Mouse (Mus musculus): ENCODE measurements around the gene Kcnip1. TPM values are rescaled to one million over a fixed set of nuclear protein-coding genes. Genes with fewer than 3 reads are reported as not detected.

Gene Kcnip1
- polyA plus RNA-seq, 1 experiment from 2014 or later, result 0.16 TPM

DNA sequence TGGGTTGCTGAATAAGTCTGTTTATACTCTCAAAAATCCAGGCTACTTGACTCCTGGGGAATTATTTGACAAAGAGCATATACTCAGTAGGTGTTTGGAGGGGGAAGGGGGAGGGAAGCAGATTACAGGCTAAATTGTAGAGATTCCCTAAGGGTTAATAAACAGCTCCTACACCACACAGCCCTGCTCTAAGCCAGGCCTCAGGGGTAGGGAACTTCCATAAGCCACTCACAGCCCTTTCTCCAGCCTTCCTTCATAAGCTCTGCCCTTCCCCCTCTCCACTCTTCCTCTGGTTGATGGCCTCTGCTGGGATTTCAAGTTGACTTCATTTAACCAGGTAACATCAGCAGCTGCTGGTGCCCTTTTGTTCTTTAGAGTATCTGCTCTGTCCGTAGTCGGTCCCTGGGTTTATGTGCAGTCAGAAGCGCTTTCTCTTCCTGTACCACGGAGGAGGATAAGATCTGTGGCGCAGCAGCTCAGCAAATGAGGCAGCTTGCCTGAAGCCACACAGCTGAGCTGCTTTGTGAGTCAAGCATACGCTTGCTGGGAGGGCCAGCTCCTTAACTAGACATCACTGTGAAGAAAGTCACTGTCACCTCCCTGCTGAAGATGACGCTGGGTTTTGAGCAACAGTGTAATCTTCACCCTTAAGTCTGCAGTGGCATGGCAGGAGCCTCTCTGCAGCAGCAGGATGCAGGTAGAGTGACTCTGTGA, 54.2 kb downstream of the Kcnip1 start:
- Histone ChIP-seq H3K27ac (replicated peaks) (no peak overlapping the region), H3K27me3 (no peaks in the 10 kb centered on the region), H3K4me1 (replicated peaks) (no peaks in the 10 kb centered on the region), H3K9me3 (replicated peaks) (no peaks in the 10 kb centered on the region), H3K36me3 (replicated peaks) (no peaks in the 10 kb centered on the region), H3K4me2 (no peak overlapping the region), H3K4me3 (replicated peaks) (no peak overlapping the region), H3K9ac (no peak overlapping the region)
- no peak for ATAC-seq (ENCODE audit: insufficient read depth)
- 19% methylated on average over 7 of the region's 7 CpGs for WGBS (ENCODE audit: insufficient replicate concordance)

- H3K27ac ChIP-seq (replicated peaks), result no peak overlapping the region
- H3K4me2 ChIP-seq, result no peak overlapping the region
- no peaks in the 10 kb centered on the region for H3K27me3 ChIP-seq
- no peaks in the 10 kb centered on the region for H3K9me3 ChIP-seq (replicated peaks)
- no peak overlapping the region for H3K4me3 ChIP-seq (replicated peaks)
- no peaks in the 10 kb centered on the region for H3K36me3 ChIP-seq (replicated peaks)
- no peaks in the 10 kb centered on the region for H3K4me1 ChIP-seq (replicated peaks)
- no peak for ATAC-seq (ENCODE audit: insufficient read depth)
- WGBS (ENCODE audit: insufficient replicate concordance), result 58% methylated on average over 8 of the region's 8 CpGs
- no peak overlapping the region for H3K9ac ChIP-seq
Measured at GRCm38 (mm10) chr11:33937641-33938040, 55.3 kb downstream of the Kcnip1 start.

DNA sequence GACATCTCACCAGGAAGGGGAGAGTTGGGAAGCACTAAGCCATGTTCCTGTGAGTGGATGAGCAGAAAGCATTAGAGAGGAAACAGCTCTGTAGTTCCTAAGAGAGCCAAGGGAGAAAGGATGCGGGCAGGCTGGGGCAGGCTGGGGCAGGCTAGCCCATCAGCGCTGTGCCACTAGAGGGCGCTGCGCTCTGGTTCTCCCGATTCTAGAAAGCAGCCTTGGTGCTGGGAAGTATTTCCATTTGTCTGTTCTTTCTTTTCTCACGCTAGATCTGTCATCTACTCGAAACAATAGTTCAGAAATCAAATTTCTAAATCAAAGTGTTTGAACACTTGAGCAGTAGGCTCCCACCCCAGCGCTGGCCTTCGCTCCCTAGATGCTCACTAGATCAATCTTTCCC, 58.7 kb downstream of the Kcnip1 start:
- no peak overlapping the region for H3K9ac ChIP-seq
- ATAC-seq (ENCODE audit: insufficient read depth), result no peak
- H3K36me3 ChIP-seq (replicated peaks), result no peaks in the 10 kb centered on the region
- H3K4me1 ChIP-seq (replicated peaks), result peaks cover 8% of the 10 kb centered on the region
- WGBS (ENCODE audit: insufficient replicate concordance), result 60% methylated on average over 9 of the region's 9 CpGs
- H3K27ac ChIP-seq (replicated peaks), result no peak overlapping the region
- H3K4me2 ChIP-seq, result no peak overlapping the region
- H3K27me3 ChIP-seq, result no peaks in the 10 kb centered on the region
- H3K9me3 ChIP-seq (replicated peaks), result no peaks in the 10 kb centered on the region
- H3K4me3 ChIP-seq (replicated peaks), result no peak overlapping the region

DNA sequence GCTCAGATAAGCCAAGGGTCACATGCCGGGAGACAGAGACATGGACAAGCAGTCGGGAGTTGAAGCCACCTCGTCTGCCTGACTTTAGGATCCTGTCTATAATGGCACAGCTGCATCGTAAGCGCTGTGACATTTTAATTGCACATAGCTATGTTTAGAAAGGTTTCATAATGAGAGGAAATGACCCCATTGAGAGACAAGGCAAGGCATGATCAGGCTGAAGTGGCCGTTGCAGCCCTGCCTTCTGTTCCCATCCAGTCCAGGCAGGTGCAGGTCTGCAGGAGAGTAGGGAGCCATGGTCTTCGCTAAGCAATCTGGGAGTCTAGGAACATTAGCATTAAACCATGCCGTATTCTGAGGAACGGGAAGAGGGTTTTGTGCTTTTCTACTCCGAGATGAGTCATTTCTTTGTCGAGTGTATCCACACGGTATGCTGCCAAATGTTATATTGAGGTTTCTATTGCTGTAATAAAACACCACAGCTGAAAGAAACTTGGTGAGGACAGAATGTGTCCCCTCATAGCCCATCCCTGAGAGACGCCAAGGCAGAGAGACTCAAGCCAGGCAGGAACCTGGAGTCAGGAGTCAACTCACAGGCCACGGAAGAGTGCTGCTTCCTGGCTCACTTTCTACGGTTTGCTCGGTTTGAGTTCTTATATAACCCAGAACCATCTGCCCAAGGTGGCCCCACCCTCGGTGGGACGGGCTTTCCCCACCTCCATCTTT, 60.4 kb downstream of the Kcnip1 start:
- H3K27ac ChIP-seq (replicated peaks), result no peak overlapping the region
- no peak for ATAC-seq (ENCODE audit: insufficient read depth)
- H3K9me3 ChIP-seq (replicated peaks), result no peaks in the 10 kb centered on the region
- no peaks in the 10 kb centered on the region for H3K36me3 ChIP-seq (replicated peaks)
- WGBS (ENCODE audit: insufficient replicate concordance), result 35% methylated on average over 18 of the region's 18 CpGs
- H3K9ac ChIP-seq, result no peak overlapping the region
- H3K4me1 ChIP-seq (replicated peaks), result peaks cover 8% of the 10 kb centered on the region
- peak overlapping the region; percentile 13; the same call in 1 of the 2 replicates for H3K4me2 ChIP-seq
- H3K27me3 ChIP-seq, result no peaks in the 10 kb centered on the region
- H3K4me3 ChIP-seq (replicated peaks), result no peak overlapping the region

DNA sequence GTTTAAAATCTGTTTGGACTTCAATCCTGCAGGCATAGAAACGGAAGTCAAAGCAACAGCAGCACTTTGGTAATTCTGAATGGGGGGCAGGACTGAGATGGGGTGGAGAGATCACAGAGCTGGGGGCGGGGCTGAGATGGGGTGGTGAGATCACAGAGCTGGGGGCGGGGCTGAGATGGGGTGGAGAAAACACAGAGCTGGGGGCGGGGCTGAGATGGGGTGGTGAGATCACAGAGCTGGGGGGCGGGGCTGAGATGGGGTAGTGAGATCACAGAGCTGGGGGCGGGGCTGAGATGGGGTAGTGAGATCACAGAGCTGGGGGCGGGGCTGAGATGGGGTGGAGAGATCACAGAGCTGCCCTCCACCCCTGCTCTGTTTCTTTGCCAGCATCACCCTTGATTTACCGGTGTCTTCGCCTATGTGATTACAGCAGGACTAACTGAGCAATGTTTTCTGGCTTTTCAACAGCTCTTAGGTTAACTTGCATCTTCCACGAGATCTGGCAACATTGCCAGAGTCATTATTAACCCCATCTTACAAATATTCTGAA, 61.0 kb downstream of the Kcnip1 start:
- Histone ChIP-seq H3K36me3 (replicated peaks) (no peaks in the 10 kb centered on the region), H3K4me1 (replicated peaks) (peaks cover 8% of the 10 kb centered on the region), H3K27ac (replicated peaks) (no peak overlapping the region), H3K4me2 (peak overlapping the region; percentile 13; the same call in 1 of the 2 replicates), H3K4me3 (replicated peaks) (no peak overlapping the region), H3K9me3 (replicated peaks) (no peaks in the 10 kb centered on the region), H3K9ac (no peak overlapping the region), H3K27me3 (no peaks in the 10 kb centered on the region)
- no peak for ATAC-seq (ENCODE audit: insufficient read depth)
- whole genome bisulfite sequencing (ENCODE audit: insufficient replicate concordance), result 6% methylated on average over 10 of the region's 10 CpGs

- Histone ChIP-seq H3K27ac (replicated peaks) (no peak overlapping the region), H3K4me3 (replicated peaks) (no peak overlapping the region), H3K9ac (no peak overlapping the region), H3K4me2 (no peak overlapping the region), H3K36me3 (replicated peaks) (no peaks in the 10 kb centered on the region), H3K27me3 (no peaks in the 10 kb centered on the region), H3K4me1 (replicated peaks) (peaks cover 8% of the 10 kb centered on the region), H3K9me3 (replicated peaks) (no peaks in the 10 kb centered on the region)
- WGBS (ENCODE audit: insufficient replicate concordance), result 69% methylated on average over 11 of the region's 11 CpGs
- ATAC-seq (ENCODE audit: insufficient read depth), result no peak
Measured at GRCm38 (mm10) chr11:33929412-33929811, 63.5 kb downstream of the Kcnip1 start.

GRCm38 (mm10) chr11:33928658-33929057, 64.3 kb downstream of the Kcnip1 start:
- 30% methylated on average over 7 of the region's 7 CpGs for WGBS (ENCODE audit: insufficient replicate concordance)
- Histone ChIP-seq H3K4me1 (replicated peaks) (peaks cover 8% of the 10 kb centered on the region), H3K9me3 (replicated peaks) (no peaks in the 10 kb centered on the region), H3K4me2 (no peak overlapping the region), H3K9ac (no peak overlapping the region), H3K27me3 (no peaks in the 10 kb centered on the region), H3K27ac (replicated peaks) (no peak overlapping the region), H3K4me3 (replicated peaks) (no peak overlapping the region), H3K36me3 (replicated peaks) (no peaks in the 10 kb centered on the region)
- ATAC-seq (ENCODE audit: insufficient read depth), result no peak

DNA sequence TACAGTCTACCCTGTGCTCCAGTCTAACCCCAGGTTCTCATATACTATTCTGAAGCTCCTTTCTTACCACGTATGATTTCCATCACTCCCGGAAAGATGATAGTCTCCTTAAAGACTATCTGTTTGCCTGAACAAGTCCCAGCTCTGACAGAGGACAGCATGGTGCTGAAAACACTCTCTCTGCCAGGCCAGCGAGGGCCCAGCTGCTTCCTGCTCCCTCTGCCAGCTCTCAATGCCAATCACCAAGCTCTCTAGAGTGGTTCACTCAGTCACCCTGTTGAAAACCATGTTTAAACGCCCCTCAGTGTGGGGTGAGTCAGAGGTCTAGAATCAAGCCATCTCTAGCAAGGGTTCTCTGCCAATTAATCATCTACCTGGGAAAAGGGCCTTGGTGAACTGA, 65.1 kb downstream of the Kcnip1 start:
- no peak overlapping the region for H3K4me2 ChIP-seq
- H3K36me3 ChIP-seq (replicated peaks), result no peaks in the 10 kb centered on the region
- peaks cover 8% of the 10 kb centered on the region for H3K4me1 ChIP-seq (replicated peaks)
- no peak overlapping the region for H3K4me3 ChIP-seq (replicated peaks)
- H3K9me3 ChIP-seq (replicated peaks), result no peaks in the 10 kb centered on the region
- H3K27me3 ChIP-seq, result no peaks in the 10 kb centered on the region
- 54% methylated on average over 4 of the region's 4 CpGs for WGBS (ENCODE audit: insufficient replicate concordance)
- no peak overlapping the region for H3K27ac ChIP-seq (replicated peaks)
- ATAC-seq (ENCODE audit: insufficient read depth), result no peak
- H3K9ac ChIP-seq, result no peak overlapping the region

DNA sequence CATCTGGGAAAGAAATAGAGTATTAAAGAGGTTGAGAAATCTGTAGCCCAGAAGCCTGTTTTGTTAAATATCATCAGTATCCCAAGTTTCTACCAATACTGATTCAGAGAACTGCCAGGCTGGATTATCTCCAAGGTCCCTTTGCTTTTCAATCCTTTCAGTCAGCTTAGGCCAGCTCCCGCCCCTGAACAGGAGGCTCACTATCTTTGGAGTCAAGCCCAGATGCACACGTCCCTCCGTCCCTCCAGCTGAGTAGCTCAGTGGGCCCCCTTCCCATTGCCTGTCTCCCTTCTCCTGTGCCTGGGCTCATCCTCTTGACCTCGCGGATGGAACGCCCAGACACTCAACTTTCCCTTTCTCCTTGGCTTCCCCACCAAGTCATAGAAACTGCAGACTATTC, 65.6 kb downstream of the Kcnip1 start:
- Histone ChIP-seq H3K4me1 (replicated peaks) (peaks cover 5% of the 10 kb centered on the region), H3K9me3 (replicated peaks) (no peaks in the 10 kb centered on the region), H3K27ac (replicated peaks) (no peak overlapping the region), H3K4me2 (no peak overlapping the region), H3K9ac (no peak overlapping the region), H3K36me3 (replicated peaks) (no peaks in the 10 kb centered on the region), H3K27me3 (no peaks in the 10 kb centered on the region), H3K4me3 (replicated peaks) (no peak overlapping the region)
- ATAC-seq (ENCODE audit: insufficient read depth), result no peak
- 54% methylated on average over 6 of the region's 6 CpGs for WGBS (ENCODE audit: insufficient replicate concordance)

GRCm38 (mm10) chr11:33926551-33926950, 66.4 kb downstream of the Kcnip1 start:
- H3K27me3 ChIP-seq, result no peaks in the 10 kb centered on the region
- no peak overlapping the region for H3K4me3 ChIP-seq (replicated peaks)
- H3K4me2 ChIP-seq, result no peak overlapping the region
- no peak overlapping the region for H3K9ac ChIP-seq
- H3K9me3 ChIP-seq (replicated peaks), result no peaks in the 10 kb centered on the region
- H3K36me3 ChIP-seq (replicated peaks), result no peaks in the 10 kb centered on the region
- peak; percentile 49; the same call in 1 of the 2 replicates for ATAC-seq (ENCODE audit: insufficient read depth)
- H3K4me1 ChIP-seq (replicated peaks), result no peaks in the 10 kb centered on the region
- no peak overlapping the region for H3K27ac ChIP-seq (replicated peaks)
- 33% methylated on average over 2 of the region's 2 CpGs for WGBS (ENCODE audit: insufficient replicate concordance)

GRCm38 (mm10) chr11:33925778-33926177, 67.2 kb downstream of the Kcnip1 start:
- ATAC-seq (ENCODE audit: insufficient read depth), result no peak
- H3K9me3 ChIP-seq (replicated peaks), result no peaks in the 10 kb centered on the region
- no peaks in the 10 kb centered on the region for H3K27me3 ChIP-seq
- H3K27ac ChIP-seq (replicated peaks), result no peak overlapping the region
- no peaks in the 10 kb centered on the region for H3K4me1 ChIP-seq (replicated peaks)
- no peaks in the 10 kb centered on the region for H3K36me3 ChIP-seq (replicated peaks)
- H3K9ac ChIP-seq, result no peak overlapping the region
- 66% methylated on average over 8 of the region's 8 CpGs for WGBS (ENCODE audit: insufficient replicate concordance)
- no peak overlapping the region for H3K4me2 ChIP-seq
- no peak overlapping the region for H3K4me3 ChIP-seq (replicated peaks)

All from liver, embryonic 15.5 days (tissue).